Mouse (Mus musculus) layer of hippocampus, adult 9-11 months (tissue): ENCODE data around the gene Cpeb3.
"Not testable (repeated sequence)": the region's sequence is repeated elsewhere in the genome, so short reads cannot be mapped to it uniquely, and the experiment has no call there.

Source experiments
- DNase-seq: peaks from one replicate; pipeline ENCODE4 v3.0.0; 2022

Cpeb3 gene

GRCm38 (mm10) chr19:37208176-37208755, at the start of gene Cpeb3:
Gene Cpeb3, minus strand, starts transcription at chr19:37208601.
- DNase-seq = no peak

GRCm38 (mm10) chr19:37255321-37255720, 46.9 kb upstream of the Cpeb3 start:
- peak; percentile 78 for DNase-seq

- no peak for DNase-seq
These were observed 43.7 kb upstream of the Cpeb3 start for GRCm38 (mm10) chr19:37252104-37252503.

GRCm38 (mm10) chr19:37248199-37248598, 39.8 kb upstream of the Cpeb3 start:
- no peak for DNase-seq

GRCm38 (mm10) chr19:37246859-37247258, 38.5 kb upstream of the Cpeb3 start:
- no peak for DNase-seq

- no peak for DNase-seq
These were observed 34.3 kb upstream of the Cpeb3 start for GRCm38 (mm10) chr19:37242707-37243106.

GRCm38 (mm10) chr19:37241201-37241600, 32.8 kb upstream of the Cpeb3 start:
- no peak for DNase-seq

- no peak for DNase-seq
These were observed 30.7 kb upstream of the Cpeb3 start for GRCm38 (mm10) chr19:37239096-37239495.

- no peak for DNase-seq
These were observed 30.2 kb upstream of the Cpeb3 start for GRCm38 (mm10) chr19:37238651-37239050.

GRCm38 (mm10) chr19:37237712-37238437, 29.5 kb upstream of the Cpeb3 start:
- DNase-seq = no peak

GRCm38 (mm10) chr19:37237306-37237705, 28.9 kb upstream of the Cpeb3 start:
- no peak for DNase-seq

- no peak for DNase-seq
These were observed 27.4 kb upstream of the Cpeb3 start for GRCm38 (mm10) chr19:37235818-37236217.

GRCm38 (mm10) chr19:37233561-37234539, 25.4 kb upstream of the Cpeb3 start:
- DNase-seq = no peak

GRCm38 (mm10) chr19:37232598-37232997, 24.2 kb upstream of the Cpeb3 start:
- DNase-seq = not testable (repeated sequence)

- DNase-seq = no peak
These were observed 16.9 kb upstream of the Cpeb3 start for GRCm38 (mm10) chr19:37225197-37225862.

GRCm38 (mm10) chr19:37214711-37215110, 6.3 kb upstream of the Cpeb3 start:
- DNase-seq = no peak

GRCm38 (mm10) chr19:37211416-37211815, 3.0 kb upstream of the Cpeb3 start:
- DNase-seq = no peak

GRCm38 (mm10) chr19:37210457-37210856, 2.1 kb upstream of the Cpeb3 start:
- no peak for DNase-seq

GRCm38 (mm10) chr19:37209467-37210128, 1.2 kb upstream of the Cpeb3 start:
- DNase-seq = no peak

GRCm38 (mm10) chr19:37208986-37209385, 585 bp upstream of the Cpeb3 start:
- no peak for DNase-seq

GRCm38 (mm10) chr19:37207303-37208175, 862 bp downstream of the Cpeb3 start, which contains the start of gene March5:
Gene March5, plus strand, starts transcription at chr19:37207543.
- DNase-seq = peak; percentile 91
